Mouse (Mus musculus): Measurements from ENCODE around the gene Flot1. TPM values are rescaled to one million over a fixed set of nuclear protein-coding genes. Genes with fewer than 3 reads are reported as not detected.

Gene Flot1
- polyA plus RNA-seq, 1 experiment: 29.9 TPM

DNA sequence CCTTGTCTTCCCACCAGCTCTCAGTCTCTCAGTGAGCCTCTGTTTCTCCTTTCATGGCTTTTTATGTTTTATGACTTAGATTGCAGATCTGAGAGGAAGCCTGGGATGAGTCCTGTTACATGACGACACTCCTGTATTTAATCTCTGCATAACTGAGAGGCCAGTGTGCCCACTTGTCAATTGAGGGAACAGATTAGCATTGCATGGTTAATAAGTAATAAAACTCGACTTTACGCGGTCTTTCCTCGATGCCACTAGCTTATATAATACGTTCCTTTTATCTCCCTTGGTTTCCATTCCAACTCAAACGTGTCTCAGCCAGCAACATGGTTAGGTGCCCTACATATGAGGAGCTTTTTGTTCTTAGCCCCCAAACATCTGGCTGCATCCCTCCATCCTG lies 7.2 kb upstream of the Flot1 start:
- no peak overlapping the region for H3K4me3 ChIP-seq (ENCODE audit: extremely low read depth, insufficient read depth, insufficient read length)
- no peak for DNase-seq (ENCODE audit: low read depth in 1 of 2, low spot score in 2 of 2)
- no peak overlapping the region for H3K27ac ChIP-seq (ENCODE audit: insufficient read depth, low read length)
- WGBS: 83% methylated on average over 7 of the region's 7 CpGs
- no peak for TF ChIP-seq CTCF (IDR thresholded peaks at IDR 0.05; ENCODE audit: extremely low read depth, insufficient read depth, insufficient read length, insufficient replicate concordance)
- no peak for TF ChIP-seq POLR2A (IDR thresholded peaks at IDR 0.05; ENCODE audit: low read depth, low read length)
- no peaks in the 10 kb centered on the region for H3K36me3 ChIP-seq (ENCODE audit: control insufficient read depth, insufficient read depth, low read length)
- H3K27me3 ChIP-seq (ENCODE audit: control insufficient read depth, insufficient read depth, low read length): no peaks in the 10 kb centered on the region
- peaks cover 9% of the 10 kb centered on the region; the same call in 1 of the 2 replicates for H3K4me1 ChIP-seq (ENCODE audit: control insufficient read depth, insufficient read depth, insufficient read length)

DNA sequence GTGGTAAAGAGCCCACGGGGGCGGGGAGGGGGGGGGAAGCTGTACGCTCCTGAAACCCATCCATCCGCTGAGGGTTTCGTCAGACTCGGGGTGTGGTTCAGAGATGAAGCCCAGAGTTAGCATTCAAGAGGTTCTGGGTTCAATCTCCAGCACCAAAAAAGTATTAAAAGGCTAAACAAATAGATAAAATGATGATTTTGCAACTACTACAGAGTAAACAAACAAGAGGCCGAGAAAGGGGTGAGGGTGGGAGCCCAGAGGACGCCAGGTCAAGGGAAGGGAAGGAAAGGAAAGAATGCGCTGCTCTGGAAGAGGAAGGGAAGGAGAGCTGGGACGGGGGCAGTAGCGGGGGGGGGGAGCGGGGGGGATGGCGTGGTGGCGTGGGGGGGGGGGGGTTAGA lies 6.3 kb upstream of the Flot1 start:
- no peak for TF ChIP-seq POLR2A (IDR thresholded peaks at IDR 0.05; ENCODE audit: low read depth, low read length)
- H3K4me3 ChIP-seq (ENCODE audit: extremely low read depth, insufficient read depth, insufficient read length): no peak overlapping the region
- H3K27ac ChIP-seq (ENCODE audit: insufficient read depth, low read length): no peak overlapping the region
- H3K4me1 ChIP-seq (ENCODE audit: control insufficient read depth, insufficient read depth, insufficient read length): peaks cover 14% of the 10 kb centered on the region; the same call in 1 of the 2 replicates
- H3K36me3 ChIP-seq (ENCODE audit: control insufficient read depth, insufficient read depth, low read length): no peaks in the 10 kb centered on the region
- no peak for DNase-seq (ENCODE audit: low read depth in 1 of 2, low spot score in 2 of 2)
- WGBS: 81% methylated on average over 9 of the region's 14 CpGs
- 0 out of 2 replicates have a peak, but pooled peaks cover 2% of the 10 kb centered on the region for H3K27me3 ChIP-seq (ENCODE audit: control insufficient read depth, insufficient read depth, low read length)

- H3K27me3 ChIP-seq (ENCODE audit: control insufficient read depth, insufficient read depth, low read length): 0 out of 2 replicates have a peak, but pooled peaks cover 2% of the 10 kb centered on the region
- WGBS: 92% methylated on average over 10 of the region's 10 CpGs
- H3K27ac ChIP-seq (ENCODE audit: insufficient read depth, low read length): no peak overlapping the region
- no peaks in the 10 kb centered on the region for H3K36me3 ChIP-seq (ENCODE audit: control insufficient read depth, insufficient read depth, low read length)
- no peak overlapping the region for H3K4me3 ChIP-seq (ENCODE audit: extremely low read depth, insufficient read depth, insufficient read length)
- peaks cover 18% of the 10 kb centered on the region; the same call in 1 of the 2 replicates for H3K4me1 ChIP-seq (ENCODE audit: control insufficient read depth, insufficient read depth, insufficient read length)
- no peak for DNase-seq (ENCODE audit: low read depth in 1 of 2, low spot score in 2 of 2)
- TF ChIP-seq CTCF (IDR thresholded peaks at IDR 0.05; ENCODE audit: extremely low read depth, insufficient read depth, insufficient read length, insufficient replicate concordance) (no peak), POLR2A (IDR thresholded peaks at IDR 0.05; ENCODE audit: low read depth, low read length) (no peak)
Observed at GRCm38 (mm10) chr17:35817226-35817625, 5.8 kb upstream of the Flot1 start.

GRCm38 (mm10) chr17:35820111-35820510 lies 2.9 kb upstream of the Flot1 start:
- Histone ChIP-seq H3K4me1 (ENCODE audit: control insufficient read depth, insufficient read depth, insufficient read length) (peaks cover 14% of the 10 kb centered on the region; the same call in 1 of the 2 replicates), H3K27me3 (ENCODE audit: control insufficient read depth, insufficient read depth, low read length) (0 out of 2 replicates have a peak, but pooled peaks cover 2% of the 10 kb centered on the region), H3K4me3 (ENCODE audit: extremely low read depth, insufficient read depth, insufficient read length) (no peak overlapping the region), H3K36me3 (ENCODE audit: control insufficient read depth, insufficient read depth, low read length) (no peaks in the 10 kb centered on the region), H3K27ac (ENCODE audit: insufficient read depth, low read length) (no peak overlapping the region)
- DNase-seq (ENCODE audit: low read depth in 1 of 2, low spot score in 2 of 2): no peak
- TF ChIP-seq CTCF (IDR thresholded peaks at IDR 0.05; ENCODE audit: extremely low read depth, insufficient read depth, insufficient read length, insufficient replicate concordance) (no peak), POLR2A (IDR thresholded peaks at IDR 0.05; ENCODE audit: low read depth, low read length) (no peak)
- 73% methylated on average over 5 of the region's 5 CpGs for WGBS

DNA sequence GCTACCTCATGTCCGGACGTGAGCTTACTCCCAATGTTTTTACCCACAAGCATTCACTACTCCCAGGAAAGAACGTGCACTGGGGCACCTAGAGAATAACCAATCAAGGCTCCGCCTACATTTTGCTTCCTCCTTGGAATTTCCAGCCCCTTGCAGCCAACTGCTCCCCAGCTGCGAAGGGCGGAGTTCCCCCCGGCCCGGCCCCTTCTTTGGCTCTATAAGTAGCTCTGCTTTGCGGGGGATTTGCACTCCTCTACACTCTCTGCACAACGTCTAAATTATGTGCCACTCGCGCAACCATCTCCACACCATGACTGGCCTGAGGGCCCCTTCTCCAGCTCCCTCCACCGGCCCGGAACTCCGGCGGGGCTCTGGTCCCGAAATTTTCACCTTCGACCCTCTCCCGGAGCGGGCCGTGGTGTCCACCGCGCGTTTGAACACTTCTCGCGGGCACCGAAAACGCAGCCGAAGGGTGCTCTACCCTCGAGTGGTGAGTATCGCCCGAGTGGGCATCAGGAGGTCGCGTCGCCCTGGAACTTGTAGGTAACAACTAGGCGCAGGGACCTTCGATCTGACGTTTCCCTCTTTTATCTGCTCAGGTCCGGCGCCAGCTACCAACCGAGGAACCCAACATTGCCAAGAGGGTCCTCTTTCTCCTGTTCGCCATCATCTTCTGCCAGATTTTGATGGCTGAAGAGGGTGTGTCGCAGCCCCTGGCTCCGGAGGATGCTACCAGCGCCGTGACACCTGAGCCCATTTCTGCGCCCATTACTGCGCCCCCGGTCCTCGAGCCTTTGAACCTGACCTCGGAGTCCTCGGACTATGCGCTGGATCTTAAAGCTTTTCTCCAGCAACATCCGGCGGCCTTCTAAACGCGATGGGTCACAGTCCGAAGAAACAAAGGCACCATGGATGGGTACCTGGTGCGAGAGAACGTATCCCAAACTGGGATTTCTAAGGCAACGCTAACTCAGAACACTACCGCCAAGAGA lies 1.3 kb upstream of the Flot1 start, which contains the start of gene Ier3:
Ier3 (plus strand) TSS at position 246 of the 992 bp plus-strand sequence.
- peak in 1 of 2 experiments; percentile 25 for DNase-seq (ENCODE audit: low read depth in 1 of 2, low spot score in 2 of 2)
- peak within 1 kb of the TSS; percentile 58 for H3K27ac ChIP-seq (ENCODE audit: insufficient read depth, low read length)
- peak within 1 kb of the TSS; percentile 77 for H3K4me3 ChIP-seq (ENCODE audit: extremely low read depth, insufficient read depth, insufficient read length)
- 0 out of 2 replicates have a peak, but pooled peaks cover 1% of the 10 kb centered on the region for H3K36me3 ChIP-seq (ENCODE audit: control insufficient read depth, insufficient read depth, low read length)
- peak; percentile 45; the same call in 1 of the 2 replicates for TF ChIP-seq POLR2A (IDR thresholded peaks at IDR 0.05; ENCODE audit: low read depth, low read length)
- TF ChIP-seq CTCF (IDR thresholded peaks at IDR 0.05; ENCODE audit: extremely low read depth, insufficient read depth, insufficient read length, insufficient replicate concordance): no peak
- WGBS: 1% methylated on average over 62 of the region's 62 CpGs
- 0 out of 2 replicates have a peak, but pooled peaks cover 2% of the 10 kb centered on the region for H3K27me3 ChIP-seq (ENCODE audit: control insufficient read depth, insufficient read depth, low read length)
- peaks cover 14% of the 10 kb centered on the region; the same call in 1 of the 2 replicates for H3K4me1 ChIP-seq (ENCODE audit: control insufficient read depth, insufficient read depth, insufficient read length)

DNA sequence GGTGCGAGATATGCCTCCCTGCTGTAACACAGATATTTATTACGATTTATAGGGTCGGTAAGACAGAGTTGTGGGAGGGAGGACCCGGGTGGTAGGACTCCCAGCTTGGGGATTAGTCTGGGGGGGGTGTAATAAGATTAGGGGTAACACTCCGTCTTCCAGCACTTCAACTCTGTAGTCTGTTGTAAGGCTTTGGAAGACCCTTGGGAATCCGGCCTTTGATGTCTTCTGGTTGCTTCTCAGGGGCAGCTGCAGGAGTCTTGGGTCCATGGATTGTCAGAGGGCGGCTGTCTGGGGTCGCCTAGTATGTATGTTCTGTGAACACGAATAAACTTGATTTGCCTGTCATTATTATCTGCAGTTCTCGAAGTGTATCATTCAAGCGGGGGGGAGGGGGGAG lies 466 bp upstream of the Flot1 start:
- peak overlapping the region; percentile 58 for H3K27ac ChIP-seq (ENCODE audit: insufficient read depth, low read length)
- H3K36me3 ChIP-seq (ENCODE audit: control insufficient read depth, insufficient read depth, low read length): 0 out of 2 replicates have a peak, but pooled peaks cover 1% of the 10 kb centered on the region
- H3K4me3 ChIP-seq (ENCODE audit: extremely low read depth, insufficient read depth, insufficient read length): peak overlapping the region; percentile 77
- H3K27me3 ChIP-seq (ENCODE audit: control insufficient read depth, insufficient read depth, low read length): 0 out of 2 replicates have a peak, but pooled peaks cover 2% of the 10 kb centered on the region
- no peak for DNase-seq (ENCODE audit: low read depth in 1 of 2, low spot score in 2 of 2)
- under 1% methylated on average over 11 of the region's 11 CpGs for WGBS
- TF ChIP-seq CTCF (IDR thresholded peaks at IDR 0.05; ENCODE audit: extremely low read depth, insufficient read depth, insufficient read length, insufficient replicate concordance): no peak
- TF ChIP-seq POLR2A (IDR thresholded peaks at IDR 0.05; ENCODE audit: low read depth, low read length): no peak
- H3K4me1 ChIP-seq (ENCODE audit: control insufficient read depth, insufficient read depth, insufficient read length): peaks cover 14% of the 10 kb centered on the region; the same call in 1 of the 2 replicates

All from spleen, adult 2 months (tissue).